Mouse (Mus musculus) mouse embryonic stem cell (cell line): ENCODE data around the gene C1qa.

Experiments used
- in situ Hi-C, 2 experiments: fragments of 300-500 bp; cut with MboI; formaldehyde crosslinking; loops; 1 replicate in 1 of 2; 3 replicates in 1 of 2; pipeline ENCODE4 v1.14.3; 2019 to 2020; ENCODE audit warnings: low sequenced_read_pairs in 2 of 2, low pct_unique_long_range_greater_than_20kb in 1 of 2, mixed read lengths in 1 of 2; ENCODE audit not compliant: unreplicated experiment in 1 of 2

Gene C1qa

GRCm38 (mm10) chr4:136907809-136908208, 9.2 kb upstream of the C1qa start:
- in situ Hi-C loops: no loop called here

DNA sequence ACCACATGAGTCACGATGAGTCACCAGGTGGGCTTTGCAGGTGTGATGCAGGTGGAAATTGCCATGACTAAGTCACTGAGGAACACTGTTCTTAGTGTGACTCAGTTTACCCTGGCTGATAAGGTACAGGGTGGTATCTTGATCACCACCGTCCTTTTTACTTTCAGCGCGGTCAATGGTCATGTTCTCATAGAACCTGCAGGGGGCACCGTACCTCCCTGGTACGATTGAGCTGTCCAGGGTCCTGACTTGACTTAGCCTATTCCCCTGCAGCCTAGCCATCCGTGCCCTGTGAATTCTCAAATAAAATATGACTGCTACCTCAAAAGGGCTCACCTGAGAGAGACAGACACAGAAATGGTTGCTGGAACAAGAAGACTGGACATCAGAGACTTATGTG, 8.4 kb upstream of the C1qa start:
- in situ Hi-C loops: no loop called here

- in situ Hi-C loops: no loop called here
These were observed 6.3 kb upstream of the C1qa start for GRCm38 (mm10) chr4:136904767-136905539.

DNA sequence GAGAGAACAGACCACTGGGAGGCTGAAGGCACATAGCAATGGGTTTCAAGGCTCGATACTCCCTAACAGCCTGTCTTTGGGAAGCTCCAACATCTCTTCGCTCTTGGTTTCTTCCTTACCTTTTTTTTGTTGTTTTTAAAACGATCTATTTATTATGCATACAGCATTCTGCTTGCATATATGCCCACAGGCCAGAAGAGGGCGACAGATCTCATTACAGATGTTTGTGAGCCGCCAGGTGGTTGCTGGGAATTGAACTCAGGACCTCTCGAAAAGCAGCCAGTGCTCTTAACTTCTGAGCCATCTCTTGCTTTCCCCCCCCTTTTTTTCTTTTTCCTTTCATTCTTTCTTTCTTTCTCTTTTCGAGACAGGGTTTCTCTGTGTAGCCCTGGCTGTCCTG, 551 bp upstream of the C1qa start:
- in situ Hi-C loops: loop anchor here in 1 of 2 experiments (10.0 kb wide), 1 partner anchor 176 kb away; no protein-coding TSS in a partner anchor

DNA sequence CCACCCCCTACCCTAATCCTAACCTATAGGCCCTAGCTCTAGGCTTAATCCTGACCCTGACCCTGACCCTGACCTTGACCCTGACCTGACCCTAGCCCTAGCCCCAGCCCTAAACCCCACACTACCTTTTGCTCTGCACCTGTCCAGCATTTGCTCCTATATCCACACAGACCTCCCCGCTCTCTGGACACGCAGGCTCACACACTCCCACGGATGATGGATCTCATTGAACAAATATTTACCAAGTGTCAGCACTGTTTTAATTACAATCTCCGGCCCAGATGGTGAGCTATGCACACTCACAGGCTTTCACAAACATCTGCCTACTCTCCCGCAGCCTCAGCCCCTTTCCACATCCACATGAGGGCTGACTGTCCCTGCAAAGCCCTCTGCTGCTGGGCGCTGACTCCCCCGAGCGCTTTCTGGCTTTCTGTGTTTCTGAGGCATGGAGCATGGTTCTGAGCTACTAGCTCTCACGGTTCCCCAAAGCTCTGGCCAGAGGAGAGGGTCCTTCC, 462 bp downstream of the C1qa start:
- in situ Hi-C loops: loop anchor here in 1 of 2 experiments (10.0 kb wide), 1 partner anchor 177 kb away; no protein-coding TSS in a partner anchor

DNA sequence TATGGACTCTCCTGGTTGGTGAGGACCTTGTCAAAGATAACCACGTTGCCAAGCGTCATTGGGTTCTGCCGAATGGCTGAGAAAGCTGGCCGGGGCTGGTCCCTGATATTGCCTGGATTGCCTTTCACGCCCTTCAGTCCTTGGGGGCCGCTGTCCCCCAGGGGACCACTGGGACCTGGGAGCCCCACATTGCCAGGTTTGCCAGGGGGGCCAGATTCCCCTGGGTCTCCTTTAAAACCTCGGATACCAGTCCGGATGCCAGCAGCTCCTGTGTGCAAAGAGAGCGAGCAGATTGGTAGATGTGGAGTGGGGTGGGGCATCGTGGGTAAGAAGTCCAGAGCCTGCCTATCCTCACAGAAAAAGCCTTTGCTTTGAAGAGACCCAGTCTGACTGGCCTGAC, 2.1 kb downstream of the C1qa start:
- in situ Hi-C loops: loop anchor here in 1 of 2 experiments (10.0 kb wide), 1 partner anchor 178 kb away; no protein-coding TSS in a partner anchor

DNA sequence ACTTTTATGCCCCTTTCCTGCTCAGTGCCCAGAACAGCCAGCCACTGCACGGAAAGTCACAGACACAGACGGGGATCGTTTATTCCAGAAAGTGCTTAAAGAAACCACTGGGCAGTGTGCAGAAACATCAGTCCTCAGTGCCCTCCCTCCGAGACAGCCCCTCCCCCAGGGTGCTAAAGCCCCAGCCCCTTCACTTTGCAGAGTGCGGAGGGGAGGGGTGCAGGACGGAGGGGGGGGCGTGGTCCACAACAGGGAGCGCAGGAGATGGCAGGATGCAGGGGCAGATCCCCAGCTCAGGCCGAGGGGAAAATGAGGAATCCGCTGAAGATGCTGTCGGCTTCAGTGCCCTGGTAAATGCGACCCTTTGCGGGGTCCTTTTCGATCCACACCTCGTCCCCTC, 2.7 kb downstream of the C1qa start:
- in situ Hi-C loops: loop anchor here in 1 of 2 experiments (10.0 kb wide), 1 partner anchor 179 kb away; no protein-coding TSS in a partner anchor

DNA sequence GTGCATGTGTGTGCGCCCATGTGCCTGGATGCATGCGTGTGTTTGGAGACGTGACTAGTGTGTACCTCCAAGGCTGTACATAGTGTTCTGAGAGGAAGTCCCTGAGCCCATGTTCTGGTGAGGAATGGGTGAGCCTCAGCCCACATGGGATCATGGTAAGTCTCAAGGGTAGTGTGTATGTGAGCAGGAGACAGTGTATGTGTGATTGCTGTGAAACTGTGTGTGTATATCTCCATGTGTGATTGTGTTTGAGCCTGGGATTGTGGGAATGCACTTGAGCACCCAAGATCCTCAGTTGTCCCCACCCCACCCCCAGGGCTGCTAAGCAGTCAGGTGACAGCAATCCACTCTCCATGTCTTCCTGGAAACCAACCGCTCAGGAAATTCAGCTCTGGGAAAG, 3.8 kb downstream of the C1qa start:
- in situ Hi-C loops: loop anchor here in 1 of 2 experiments (10.0 kb wide), 1 partner anchor 180 kb away; no protein-coding TSS in a partner anchor

DNA sequence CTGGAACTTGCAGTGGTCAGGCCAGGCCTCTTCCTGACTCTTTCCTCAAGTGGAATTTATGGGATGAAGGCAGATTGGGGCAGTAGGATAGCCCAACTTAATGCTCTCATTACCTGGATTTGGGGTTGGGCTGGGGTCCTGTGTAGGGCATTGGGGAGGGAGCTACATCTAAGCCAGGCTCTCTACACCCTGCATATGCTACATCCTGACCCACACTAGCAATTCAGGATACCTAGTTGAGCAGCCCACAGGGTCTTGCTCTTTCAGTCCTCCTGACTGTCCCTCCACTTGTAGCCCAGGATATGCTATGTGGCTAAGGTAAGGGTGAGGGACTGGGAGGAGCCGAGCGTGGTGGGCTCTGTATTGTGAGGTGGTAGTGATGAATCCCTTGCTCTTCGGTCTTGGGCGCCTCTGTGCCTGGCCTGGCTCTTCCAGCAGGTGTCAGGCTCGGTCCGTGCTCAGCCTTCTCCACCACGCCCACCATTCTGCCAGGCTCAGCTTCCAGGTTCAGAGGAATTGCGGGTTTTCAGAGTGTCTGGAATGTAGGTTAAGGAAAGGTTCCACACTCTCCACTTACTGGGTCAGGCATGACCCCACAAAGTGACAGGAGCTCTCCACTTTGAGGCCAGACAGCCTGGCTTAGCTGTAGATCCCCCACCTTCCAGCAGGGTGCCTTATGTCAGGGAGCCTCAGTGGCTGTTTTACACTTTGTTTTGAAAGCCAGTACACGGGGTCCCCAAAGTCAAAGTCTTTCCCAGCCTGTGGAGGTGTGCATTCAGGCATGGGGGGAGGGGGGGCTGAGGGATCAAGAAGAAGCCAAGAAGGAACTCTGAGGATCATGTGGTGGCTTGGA, 4.7 kb downstream of the C1qa start:
- in situ Hi-C loops: loop anchor here in 1 of 2 experiments (10.0 kb wide), 1 partner anchor 181 kb away; no protein-coding TSS in a partner anchor

- in situ Hi-C loops: loop anchor here in 1 of 2 experiments (10.0 kb wide), 1 partner anchor 182 kb away; no protein-coding TSS in a partner anchor
These were observed 5.8 kb downstream of the C1qa start, which contains the start of gene C1qc for GRCm38 (mm10) chr4:136892811-136893210. TSS of gene C1qc (minus strand) at chr4:136893065.

DNA sequence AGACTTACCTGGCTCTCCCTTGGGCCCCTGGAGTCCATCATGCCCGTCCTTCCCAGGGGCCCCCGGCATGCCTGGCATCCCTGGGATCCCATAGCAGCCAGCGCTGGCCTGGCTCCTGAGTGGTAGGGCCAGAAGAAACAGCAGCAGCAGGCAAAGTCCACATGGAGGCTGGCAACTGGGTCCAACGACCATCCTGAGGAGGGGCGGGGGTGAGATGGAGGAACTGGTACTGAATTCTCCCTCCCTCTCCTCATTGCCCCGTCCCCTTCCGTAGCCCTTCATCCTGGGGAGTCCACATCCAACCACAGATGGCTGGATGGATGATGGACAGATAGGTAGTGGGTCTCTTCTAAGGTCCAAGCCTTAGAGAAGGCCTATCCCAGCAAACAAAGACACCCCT, 6.2 kb downstream of the C1qa start:
- in situ Hi-C loops: loop anchor here in 1 of 2 experiments (10.0 kb wide), 1 partner anchor 182 kb away; no protein-coding TSS in a partner anchor

DNA sequence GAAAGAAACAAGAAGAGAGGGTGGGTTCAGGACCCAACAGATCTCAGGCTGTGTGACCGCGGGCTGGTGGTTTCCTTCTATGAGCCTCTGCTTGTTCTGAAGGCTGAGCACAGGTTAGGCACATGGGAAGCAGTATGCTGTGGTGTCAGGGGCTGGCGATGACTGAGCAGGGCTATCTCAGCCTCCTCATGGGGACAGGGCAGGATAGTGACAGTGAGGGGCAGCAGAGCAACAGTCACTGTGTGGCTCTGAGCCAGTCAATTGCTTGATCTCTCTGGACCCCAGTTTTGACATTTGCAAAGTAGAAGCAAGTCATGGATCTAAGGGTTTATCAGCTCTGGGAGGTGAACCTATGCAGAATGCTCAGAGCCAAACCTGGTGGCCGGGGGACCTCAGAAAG, 7.5 kb downstream of the C1qa start:
- in situ Hi-C loops: loop anchor here in 1 of 2 experiments (10.0 kb wide), 1 partner anchor 184 kb away; no protein-coding TSS in a partner anchor

- in situ Hi-C loops: loop anchor here in 1 of 2 experiments (10.0 kb wide), 1 partner anchor 185 kb away; no protein-coding TSS in a partner anchor
These were observed 8.6 kb downstream of the C1qa start for GRCm38 (mm10) chr4:136889981-136890380.

DNA sequence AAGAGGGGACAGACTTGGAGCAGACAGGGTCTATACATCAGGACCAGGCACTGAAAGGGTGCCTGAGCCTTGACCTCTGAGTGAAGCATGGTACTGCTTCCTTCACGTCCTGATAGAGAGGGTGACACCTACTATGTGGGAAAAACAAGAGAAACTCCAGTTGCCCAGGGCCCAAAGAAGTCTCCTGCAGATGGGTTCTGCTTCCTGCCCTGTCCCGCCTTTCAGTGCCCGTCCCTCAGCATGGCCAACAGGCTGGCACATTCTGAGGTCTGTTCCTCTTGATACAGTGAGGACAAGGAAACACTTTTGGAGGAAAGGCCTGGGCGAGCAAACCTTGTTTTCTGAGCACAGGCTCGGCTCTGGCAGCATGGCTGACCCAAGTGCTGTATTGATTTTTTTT, 10.9 kb downstream of the C1qa start:
- in situ Hi-C loops: no loop called here

DNA sequence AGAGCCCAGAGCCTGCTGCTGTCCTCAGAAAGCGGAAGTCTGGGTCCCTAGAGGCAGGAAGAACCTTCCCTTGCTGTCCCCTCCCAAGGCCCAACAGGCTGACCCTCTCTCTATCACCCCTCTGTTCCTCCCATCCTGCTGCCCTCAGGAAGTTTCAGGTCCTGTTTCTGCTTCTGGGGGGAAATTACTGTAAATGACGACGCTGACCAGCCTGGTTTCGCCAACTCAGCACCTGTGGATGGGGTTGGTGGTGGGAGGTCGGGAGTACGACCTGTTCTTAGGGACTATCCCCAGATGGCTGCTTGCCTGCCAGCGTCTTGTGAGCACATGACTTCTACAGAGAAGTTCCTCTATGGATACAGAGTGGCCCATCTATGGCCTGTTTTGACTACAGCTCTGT, 12.5 kb downstream of the C1qa start, which contains the start of gene C1qb:
Gene C1qb (minus strand): TSS at position 87 of the 400 bp plus-strand sequence.
- in situ Hi-C loops: no loop called here

DNA sequence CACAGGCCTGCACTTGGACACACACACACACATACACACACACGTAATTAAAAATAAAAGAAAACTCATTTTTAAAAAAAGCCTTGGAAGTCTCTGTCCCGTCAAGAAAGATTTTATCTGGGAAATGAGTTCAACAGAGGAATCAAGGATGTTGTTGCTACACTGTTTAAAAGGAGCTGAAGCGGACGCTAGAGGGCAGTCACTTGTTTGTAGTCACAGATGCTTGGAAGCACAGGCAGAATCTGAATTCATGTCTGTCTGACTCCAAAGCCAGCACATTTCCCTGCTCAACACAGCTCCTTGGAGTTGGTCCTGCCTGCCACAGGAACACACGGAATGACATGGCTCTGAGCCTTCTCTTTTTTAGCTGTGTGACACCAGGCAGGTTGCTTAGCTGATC, 20.0 kb downstream of the C1qa start:
- in situ Hi-C loops: no loop called here

GRCm38 (mm10) chr4:136878171-136878570, 20.4 kb downstream of the C1qa start:
- in situ Hi-C loops: no loop called here

- in situ Hi-C loops: no loop called here
These were observed 21.6 kb downstream of the C1qa start for GRCm38 (mm10) chr4:136876971-136877370.
